Mouse (Mus musculus): ENCODE data around the gene Gm20498. TPM values are rescaled to one million over a fixed set of nuclear protein-coding genes. Genes with fewer than 3 reads are reported as not detected.

Gene Gm20498
- polyA plus RNA-seq, 1 experiment from 2014 or later: 42.0 TPM

GRCm38 (mm10) chr12:81324991-81325390, 207.7 kb downstream of the Gm20498 start:
- H3K9me3 ChIP-seq (replicated peaks; ENCODE audit: control insufficient read depth, low read length, poor library complexity, severe bottlenecking): no peaks in the 10 kb centered on the region
- 87% methylated on average over 3 of the region's 3 CpGs for WGBS
- H3K27ac ChIP-seq (ENCODE audit: low read length): no peak overlapping the region
- H3K9ac ChIP-seq (ENCODE audit: low read depth, low read length): no peak overlapping the region
- no peak overlapping the region for H3K4me2 ChIP-seq (ENCODE audit: low read length)
- no peak overlapping the region for H3K4me3 ChIP-seq (ENCODE audit: low read depth, low read length)
- ATAC-seq: no peak
- no peaks in the 10 kb centered on the region for H3K36me3 ChIP-seq (ENCODE audit: control insufficient read depth, insufficient read depth, low read length)
- no peaks in the 10 kb centered on the region for H3K27me3 ChIP-seq (ENCODE audit: control insufficient read depth, insufficient read depth, low read depth, low read length)
- H3K4me1 ChIP-seq (ENCODE audit: control insufficient read depth, insufficient read depth, low read length): no peaks in the 10 kb centered on the region

- no peak for ATAC-seq
- H3K9ac ChIP-seq (ENCODE audit: low read depth, low read length): no peak overlapping the region
- no peak overlapping the region for H3K4me2 ChIP-seq (ENCODE audit: low read length)
- H3K4me1 ChIP-seq (ENCODE audit: control insufficient read depth, insufficient read depth, low read length): no peaks in the 10 kb centered on the region
- no peaks in the 10 kb centered on the region for H3K9me3 ChIP-seq (replicated peaks; ENCODE audit: control insufficient read depth, low read length, poor library complexity, severe bottlenecking)
- 94% methylated on average over 3 of the region's 3 CpGs for WGBS
- H3K36me3 ChIP-seq (ENCODE audit: control insufficient read depth, insufficient read depth, low read length): no peaks in the 10 kb centered on the region
- no peak overlapping the region for H3K27ac ChIP-seq (ENCODE audit: low read length)
- no peak overlapping the region for H3K4me3 ChIP-seq (ENCODE audit: low read depth, low read length)
- H3K27me3 ChIP-seq (ENCODE audit: control insufficient read depth, insufficient read depth, low read depth, low read length): no peaks in the 10 kb centered on the region
These were observed 208.6 kb downstream of the Gm20498 start for GRCm38 (mm10) chr12:81324116-81324515.

DNA sequence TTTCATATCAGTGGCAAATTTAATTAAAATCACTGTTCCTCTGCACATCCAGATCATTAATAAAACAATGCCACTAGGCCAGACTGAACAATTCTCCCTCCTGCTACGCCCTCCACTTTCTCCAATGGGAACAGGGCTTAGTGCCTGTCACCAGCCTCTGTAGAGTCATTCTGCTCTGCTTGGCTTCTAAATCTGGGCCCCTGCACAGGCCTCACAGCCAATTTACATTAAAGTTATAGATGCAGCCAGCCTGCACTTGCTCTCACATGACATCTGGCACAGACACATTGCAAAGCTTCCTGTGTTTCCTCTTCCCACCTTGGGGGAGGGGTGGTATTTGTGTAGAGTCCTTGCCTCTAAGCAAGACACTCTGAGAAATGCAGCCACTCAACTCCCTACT, 211.7 kb downstream of the Gm20498 start:
- 55% methylated on average over 1 of the region's 1 CpGs for WGBS
- Histone ChIP-seq H3K9me3 (replicated peaks; ENCODE audit: control insufficient read depth, low read length, poor library complexity, severe bottlenecking) (no peaks in the 10 kb centered on the region), H3K27me3 (ENCODE audit: control insufficient read depth, insufficient read depth, low read depth, low read length) (no peaks in the 10 kb centered on the region), H3K4me2 (ENCODE audit: low read length) (no peak overlapping the region), H3K27ac (ENCODE audit: low read length) (no peak overlapping the region), H3K9ac (ENCODE audit: low read depth, low read length) (no peak overlapping the region), H3K4me1 (ENCODE audit: control insufficient read depth, insufficient read depth, low read length) (no peaks in the 10 kb centered on the region), H3K36me3 (ENCODE audit: control insufficient read depth, insufficient read depth, low read length) (no peaks in the 10 kb centered on the region), H3K4me3 (ENCODE audit: low read depth, low read length) (no peak overlapping the region)
- no peak for ATAC-seq

GRCm38 (mm10) chr12:81317811-81318210, 214.9 kb downstream of the Gm20498 start:
- no peak overlapping the region for H3K27ac ChIP-seq (ENCODE audit: low read length)
- H3K4me3 ChIP-seq (ENCODE audit: low read depth, low read length): no peak overlapping the region
- H3K4me1 ChIP-seq (ENCODE audit: control insufficient read depth, insufficient read depth, low read length): no peaks in the 10 kb centered on the region
- H3K36me3 ChIP-seq (ENCODE audit: control insufficient read depth, insufficient read depth, low read length): peaks cover 15% of the 10 kb centered on the region
- WGBS: 5% methylated on average over 2 of the region's 2 CpGs
- H3K27me3 ChIP-seq (ENCODE audit: control insufficient read depth, insufficient read depth, low read depth, low read length): no peaks in the 10 kb centered on the region
- ATAC-seq: no peak
- H3K9me3 ChIP-seq (replicated peaks; ENCODE audit: control insufficient read depth, low read length, poor library complexity, severe bottlenecking): no peaks in the 10 kb centered on the region
- no peak overlapping the region for H3K9ac ChIP-seq (ENCODE audit: low read depth, low read length)
- no peak overlapping the region for H3K4me2 ChIP-seq (ENCODE audit: low read length)

DNA sequence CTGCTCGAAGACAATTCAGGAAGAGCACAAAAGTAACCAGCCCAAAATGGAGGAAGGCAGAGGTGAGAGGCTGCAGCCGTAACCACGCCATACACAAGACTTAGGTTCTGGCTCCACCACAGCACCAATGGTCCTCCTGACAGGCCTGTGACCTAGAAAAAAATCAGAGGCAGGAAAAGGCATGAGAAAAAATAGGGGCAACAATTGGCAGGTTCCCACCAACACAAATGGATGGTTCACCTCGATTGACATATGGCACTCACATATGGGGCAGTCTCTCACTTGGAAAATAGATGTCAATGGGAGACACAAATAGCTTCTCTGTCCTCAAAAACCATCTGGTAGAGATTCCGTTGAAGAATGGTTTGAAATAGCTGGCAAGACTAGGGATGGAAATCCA, 216.8 kb downstream of the Gm20498 start:
- Histone ChIP-seq H3K27ac (ENCODE audit: low read length) (no peak overlapping the region), H3K27me3 (ENCODE audit: control insufficient read depth, insufficient read depth, low read depth, low read length) (no peaks in the 10 kb centered on the region), H3K4me2 (ENCODE audit: low read length) (no peak overlapping the region), H3K9ac (ENCODE audit: low read depth, low read length) (no peak overlapping the region), H3K4me3 (ENCODE audit: low read depth, low read length) (no peak overlapping the region), H3K4me1 (ENCODE audit: control insufficient read depth, insufficient read depth, low read length) (no peaks in the 10 kb centered on the region), H3K36me3 (ENCODE audit: control insufficient read depth, insufficient read depth, low read length) (peaks cover 18% of the 10 kb centered on the region), H3K9me3 (replicated peaks; ENCODE audit: control insufficient read depth, low read length, poor library complexity, severe bottlenecking) (no peaks in the 10 kb centered on the region)
- ATAC-seq: no peak
- WGBS: 98% methylated on average over 5 of the region's 5 CpGs

Other genes with a start within 250 kb of the Gm20498 start
- 10.1 and 10.2 TPM in 2 replicates for gene Slc8a3, start 199.7 kb downstream of the Gm20498 start, polyA plus RNA-seq (2015; fragmentation: Nextera tagmentation; extraction: Ambion mirVana)
- 0.25 and 0.30 TPM in 2 replicates for gene Gm4787, start 153.4 kb downstream of the Gm20498 start, polyA plus RNA-seq (2015; fragmentation: Nextera tagmentation; extraction: Ambion mirVana)
- 0.41 and 0.50 TPM in 2 replicates for gene Adam4, start 111.0 kb downstream of the Gm20498 start, polyA plus RNA-seq (2015; fragmentation: Nextera tagmentation; extraction: Ambion mirVana)
- 110 TPM in 2 replicates for gene Cox16, start 47.8 kb downstream of the Gm20498 start, polyA plus RNA-seq (2015; fragmentation: Nextera tagmentation; extraction: Ambion mirVana)
- 36.7 and 39.8 TPM in 2 replicates for gene Synj2bp, start within 50 bp of the Gm20498 start, polyA plus RNA-seq (2015; fragmentation: Nextera tagmentation; extraction: Ambion mirVana)
- gene Adam21, start 35.6 kb upstream of the Gm20498 start, polyA plus RNA-seq (2015; fragmentation: Nextera tagmentation; extraction: Ambion mirVana): 0.82 and 0.89 TPM in 2 replicates
- gene Med6, start 62.1 kb upstream of the Gm20498 start, polyA plus RNA-seq (2015; fragmentation: Nextera tagmentation; extraction: Ambion mirVana): 38.0 and 39.4 TPM in 2 replicates
- 15.3 and 17.2 TPM in 2 replicates for gene Ttc9, start 98.3 kb upstream of the Gm20498 start, polyA plus RNA-seq (2015; fragmentation: Nextera tagmentation; extraction: Ambion mirVana)
- gene Map3k9, start 248.3 kb upstream of the Gm20498 start, polyA plus RNA-seq (2015; fragmentation: Nextera tagmentation; extraction: Ambion mirVana): 8.4 and 10.9 TPM in 2 replicates